Mouse (Mus musculus) spleen, adult 2 months (tissue): ENCODE data around the gene Ptgdr.

ENCODE experiments used
- CTCF ChIP-seq: fragments of 200-500 bp; IDR thresholded peaks from 2 replicates; pipeline ENCODE4 v1.5.1; 2011; ENCODE audit warnings: mild to moderate bottlenecking, inconsistent platforms; ENCODE audit not compliant: insufficient read depth, insufficient read length, insufficient replicate concordance; ENCODE audit errors: extremely low read depth
- POLR2A ChIP-seq: fragments of 200-500 bp; IDR thresholded peaks from 2 replicates; pipeline ENCODE4 v1.6.1; 2011; ENCODE audit warnings: low read depth, low read length, inconsistent platforms

- no peak for TF ChIP-seq CTCF
- TF ChIP-seq POLR2A: no peak
These were observed 11.4 kb downstream of the Ptgdr start for GRCm38 (mm10) chr14:44847740-44848139.
